Mouse (Mus musculus) liver, embryonic 12.5 days (tissue): ENCODE data around the gene Ssh2. TPM values are rescaled to one million over a fixed set of nuclear protein-coding genes. Genes with fewer than 3 reads are reported as not detected.

ENCODE experiments used
- ATAC-seq: fragments of 200-750 bp; cut with Nextera tagmentation; 2 replicates; pipeline ENCODE4 v1.8.0; 2017; ENCODE audit warnings: moderate number of reproducible peaks, mild to moderate bottlenecking, moderate library complexity
- H3K27ac ChIP-seq: fragments of 300-500 bp; sonication (generic); 2 replicates; pipeline ENCODE4 v1.5.1; 2016; ENCODE audit warnings: mild to moderate bottlenecking
- H3K27me3 ChIP-seq: fragments of 300-500 bp; sonication (generic); replicated peaks from 2 replicates; pipeline ENCODE4 v1.6.1; 2016; ENCODE audit warnings: mild to moderate bottlenecking, moderate library complexity
- H3K36me3 ChIP-seq: fragments of 300-500 bp; sonication (generic); 2 replicates; pipeline ENCODE4 v1.6.1; 2016; ENCODE audit warnings: mild to moderate bottlenecking, moderate library complexity
- H3K4me1 ChIP-seq: fragments of 300-500 bp; sonication (generic); 2 replicates; pipeline ENCODE4 v1.6.1; 2016
- H3K4me2 ChIP-seq: fragments of 300-500 bp; sonication (generic); 2 replicates; pipeline ENCODE4 v1.6.1; 2016; ENCODE audit warnings: mild to moderate bottlenecking, moderate library complexity
- H3K4me3 ChIP-seq: fragments of 300-500 bp; sonication (generic); 2 replicates; pipeline ENCODE4 v1.5.1; 2016; ENCODE audit warnings: mild to moderate bottlenecking, moderate library complexity
- H3K9ac ChIP-seq: fragments of 300-500 bp; sonication (generic); 2 replicates; pipeline ENCODE4 v1.6.1; 2016; ENCODE audit warnings: mild to moderate bottlenecking, moderate library complexity
- H3K9me3 ChIP-seq: fragments of 300-500 bp; sonication (generic); replicated peaks from 2 replicates; pipeline ENCODE4 v1.6.1; 2016; ENCODE audit warnings: mild to moderate bottlenecking, moderate library complexity
- WGBS: fragments of 180-500 bp; shearing (Covaris S2); methylation state at CpG from one replicate; pipeline ENCODE4 v1.1.7; 2016; ENCODE audit not compliant: insufficient replicate concordance; 5-methylcytosine and 5-hydroxymethylcytosine counted together
- polyA plus RNA-seq: library from polyadenylated mRNA; unstranded; fragments of >200 nt; fragmentation: Nextera tagmentation; extraction: Ambion mirVana; gene quantifications from 2 replicates; pipeline ENCODE4 v1.2.1, GENCODE M21; 2016

Ssh2 gene
- polyA plus RNA-seq, 1 experiment from 2014 or later: 6.8 TPM

- 77% methylated on average over 1 of the region's 1 CpGs for WGBS
- Histone ChIP-seq H3K4me1 (peaks cover 11% of the 10 kb centered on the region), H3K4me3 (no peak overlapping the region), H3K9ac (no peak overlapping the region), H3K9me3 (no peaks in the 10 kb centered on the region), H3K4me2 (no peak overlapping the region), H3K27ac (no peak overlapping the region), H3K27me3 (no peaks in the 10 kb centered on the region), H3K36me3 (peaks cover 21% of the 10 kb centered on the region)
- ATAC-seq: no peak
These were observed 212.4 kb downstream of the Ssh2 start for GRCm38 (mm10) chr11:77428446-77428845.

GRCm38 (mm10) chr11:77437026-77437425 lies 220.9 kb downstream of the Ssh2 start:
- H3K4me3 ChIP-seq: no peak overlapping the region
- 79% methylated on average over 2 of the region's 2 CpGs for WGBS
- H3K27ac ChIP-seq: no peak overlapping the region
- no peak for ATAC-seq
- no peak overlapping the region for H3K4me2 ChIP-seq
- H3K27me3 ChIP-seq: no peaks in the 10 kb centered on the region
- H3K9ac ChIP-seq: no peak overlapping the region
- peaks cover 36% of the 10 kb centered on the region for H3K36me3 ChIP-seq
- no peaks in the 10 kb centered on the region for H3K4me1 ChIP-seq
- H3K9me3 ChIP-seq: no peaks in the 10 kb centered on the region

- 79% methylated on average over 9 of the region's 9 CpGs for WGBS
- Histone ChIP-seq H3K27ac (no peak overlapping the region), H3K9ac (no peak overlapping the region), H3K4me1 (no peaks in the 10 kb centered on the region; the same call in 1 of the 2 replicates), H3K27me3 (no peaks in the 10 kb centered on the region), H3K36me3 (peaks cover 32% of the 10 kb centered on the region), H3K4me2 (no peak overlapping the region), H3K9me3 (no peaks in the 10 kb centered on the region), H3K4me3 (no peak overlapping the region)
- ATAC-seq: no peak
These were observed 224.0 kb downstream of the Ssh2 start for GRCm38 (mm10) chr11:77440081-77440480.

GRCm38 (mm10) chr11:77441020-77441419 lies 224.9 kb downstream of the Ssh2 start:
- no peak overlapping the region for H3K4me3 ChIP-seq
- 71% methylated on average over 8 of the region's 8 CpGs for WGBS
- H3K9ac ChIP-seq: no peak overlapping the region
- no peaks in the 10 kb centered on the region for H3K27me3 ChIP-seq
- H3K36me3 ChIP-seq: peaks cover 33% of the 10 kb centered on the region
- no peak overlapping the region for H3K4me2 ChIP-seq
- H3K4me1 ChIP-seq: peaks cover 8% of the 10 kb centered on the region
- no peak overlapping the region for H3K27ac ChIP-seq
- H3K9me3 ChIP-seq: no peaks in the 10 kb centered on the region
- ATAC-seq: no peak

GRCm38 (mm10) chr11:77442186-77443170 lies 226.4 kb downstream of the Ssh2 start:
- H3K9me3 ChIP-seq: no peaks in the 10 kb centered on the region
- peaks cover 36% of the 10 kb centered on the region for H3K36me3 ChIP-seq
- H3K9ac ChIP-seq: no peak overlapping the region
- no peak for ATAC-seq
- 62% methylated on average over 7 of the region's 7 CpGs for WGBS
- H3K4me3 ChIP-seq: no peak overlapping the region
- H3K4me1 ChIP-seq: peaks cover 21% of the 10 kb centered on the region
- no peaks in the 10 kb centered on the region for H3K27me3 ChIP-seq
- H3K4me2 ChIP-seq: no peak overlapping the region
- no peak overlapping the region for H3K27ac ChIP-seq

- peaks cover 31% of the 10 kb centered on the region for H3K36me3 ChIP-seq
- no peaks in the 10 kb centered on the region for H3K27me3 ChIP-seq
- peaks cover 21% of the 10 kb centered on the region for H3K4me1 ChIP-seq
- H3K4me2 ChIP-seq: no peak overlapping the region
- no peaks in the 10 kb centered on the region for H3K9me3 ChIP-seq
- H3K9ac ChIP-seq: no peak overlapping the region
- ATAC-seq: no peak
- no peak overlapping the region for H3K27ac ChIP-seq
- no peak overlapping the region for H3K4me3 ChIP-seq
- 56% methylated on average over 2 of the region's 2 CpGs for WGBS
These were observed 228.9 kb downstream of the Ssh2 start for GRCm38 (mm10) chr11:77444939-77445338.

GRCm38 (mm10) chr11:77446628-77447041 lies 230.5 kb downstream of the Ssh2 start:
- 15% methylated on average over 6 of the region's 6 CpGs for WGBS
- Histone ChIP-seq H3K4me1 (peaks cover 21% of the 10 kb centered on the region), H3K9me3 (no peaks in the 10 kb centered on the region), H3K9ac (no peak overlapping the region; the same call in 1 of the 2 replicates), H3K27me3 (no peaks in the 10 kb centered on the region), H3K27ac (peak overlapping the region; percentile 65), H3K36me3 (peaks cover 33% of the 10 kb centered on the region), H3K4me2 (0 out of 2 replicates have a peak overlapping the region, but pooled peaks have one; percentile 5), H3K4me3 (no peak overlapping the region)
- ATAC-seq: peak; percentile 88

- Histone ChIP-seq H3K9ac (no peak overlapping the region), H3K36me3 (peaks cover 42% of the 10 kb centered on the region), H3K4me1 (peaks cover 21% of the 10 kb centered on the region), H3K9me3 (no peaks in the 10 kb centered on the region), H3K27ac (no peak overlapping the region), H3K4me2 (no peak overlapping the region), H3K27me3 (no peaks in the 10 kb centered on the region), H3K4me3 (no peak overlapping the region)
- no peak for ATAC-seq
- 73% methylated on average over 7 of the region's 7 CpGs for WGBS
These were observed 233.1 kb downstream of the Ssh2 start for GRCm38 (mm10) chr11:77449224-77449623.

- Histone ChIP-seq H3K4me2 (no peak overlapping the region), H3K4me3 (no peak overlapping the region), H3K9ac (no peak overlapping the region), H3K27me3 (no peaks in the 10 kb centered on the region), H3K27ac (no peak overlapping the region), H3K4me1 (peaks cover 7% of the 10 kb centered on the region), H3K36me3 (peaks cover 54% of the 10 kb centered on the region), H3K9me3 (no peaks in the 10 kb centered on the region)
- 82% methylated on average over 2 of the region's 2 CpGs for WGBS
- no peak for ATAC-seq
These were observed 235.6 kb downstream of the Ssh2 start for GRCm38 (mm10) chr11:77451670-77452069.

- ATAC-seq: no peak
- WGBS: 73% methylated on average over 2 of the region's 2 CpGs
These were observed 237.3 kb downstream of the Ssh2 start for GRCm38 (mm10) chr11:77453388-77453787.

GRCm38 (mm10) chr11:77455770-77456510 lies 239.9 kb downstream of the Ssh2 start:
- no peak overlapping the region for H3K4me3 ChIP-seq
- no peak overlapping the region for H3K9ac ChIP-seq
- ATAC-seq: no peak
- H3K27ac ChIP-seq: no peak overlapping the region
- no peak overlapping the region for H3K4me2 ChIP-seq
- peaks cover 33% of the 10 kb centered on the region for H3K36me3 ChIP-seq
- H3K27me3 ChIP-seq: peaks cover 14% of the 10 kb centered on the region
- H3K4me1 ChIP-seq: no peaks in the 10 kb centered on the region
- H3K9me3 ChIP-seq: no peaks in the 10 kb centered on the region
- 78% methylated on average over 9 of the region's 9 CpGs for WGBS

More at GRCm38 (mm10) chr11:77453388-77453787, 237.3 kb downstream of the Ssh2 start:
- no peak overlapping the region for H3K4me2 ChIP-seq
- H3K4me3 ChIP-seq: no peak overlapping the region
- H3K36me3 ChIP-seq: peaks cover 53% of the 10 kb centered on the region
- no peaks in the 10 kb centered on the region for H3K9me3 ChIP-seq
- no peak overlapping the region for H3K27ac ChIP-seq
- H3K4me1 ChIP-seq: no peaks in the 10 kb centered on the region
- H3K27me3 ChIP-seq: no peaks in the 10 kb centered on the region
- H3K9ac ChIP-seq: no peak overlapping the region

- H3K36me3 ChIP-seq: peaks cover 32% of the 10 kb centered on the region
- H3K9ac ChIP-seq: no peak overlapping the region
- peaks cover 24% of the 10 kb centered on the region for H3K27me3 ChIP-seq
- 74% methylated on average over 6 of the region's 6 CpGs for WGBS
- no peak overlapping the region for H3K4me2 ChIP-seq
- peaks cover 1% of the 10 kb centered on the region for H3K4me1 ChIP-seq
- H3K27ac ChIP-seq: no peak overlapping the region
- no peaks in the 10 kb centered on the region for H3K9me3 ChIP-seq
- ATAC-seq: no peak
- no peak overlapping the region for H3K4me3 ChIP-seq
These were observed 240.8 kb downstream of the Ssh2 start for GRCm38 (mm10) chr11:77456866-77457265.
